Mouse (Mus musculus): ENCODE measurements around the gene Klc2. TPM values are rescaled to one million over a fixed set of nuclear protein-coding genes. Genes with fewer than 3 reads are reported as not detected.

Klc2 gene
- polyA plus RNA-seq, 1 experiment from 2014 or later: 19.8 TPM

- H3K4me1 ChIP-seq (ENCODE audit: control insufficient read depth, insufficient read depth, low read length): peaks cover 6% of the 10 kb centered on the region
- WGBS: 63% methylated on average over 18 of the region's 18 CpGs
- H3K27me3 ChIP-seq (ENCODE audit: control insufficient read depth, insufficient read depth, low read length): peaks cover 51% of the 10 kb centered on the region
- no peak overlapping the region for H3K4me2 ChIP-seq (ENCODE audit: low read depth, low read length)
- no peak overlapping the region for H3K27ac ChIP-seq (replicated peaks; ENCODE audit: low read depth, low read length)
- DNase-seq (ENCODE audit: low spot score) (no peak), ATAC-seq (replicated peaks; ENCODE audit: insufficient number of reproducible peaks, low FRiP score, low TSS enrichment, low read depth) (no peak)
- H3K36me3 ChIP-seq (replicated peaks; ENCODE audit: control insufficient read depth, insufficient read depth, low read depth, low read length): no peaks in the 10 kb centered on the region
- H3K9me3 ChIP-seq (replicated peaks; ENCODE audit: control insufficient read depth, low read length): no peaks in the 10 kb centered on the region
- H3K9ac ChIP-seq (replicated peaks; ENCODE audit: low read length): no peak overlapping the region
- H3K4me3 ChIP-seq (ENCODE audit: low read depth, low read length): no peak overlapping the region
These were observed 36.4 kb downstream of the Klc2 start for GRCm38 (mm10) chr19:5082005-5082404.

GRCm38 (mm10) chr19:5079279-5079678, 39.1 kb downstream of the Klc2 start:
- Histone ChIP-seq H3K27me3 (ENCODE audit: control insufficient read depth, insufficient read depth, low read length) (peaks cover 33% of the 10 kb centered on the region), H3K36me3 (replicated peaks; ENCODE audit: control insufficient read depth, insufficient read depth, low read depth, low read length) (no peaks in the 10 kb centered on the region), H3K27ac (replicated peaks; ENCODE audit: low read depth, low read length) (no peak overlapping the region), H3K9me3 (replicated peaks; ENCODE audit: control insufficient read depth, low read length) (no peaks in the 10 kb centered on the region), H3K9ac (replicated peaks; ENCODE audit: low read length) (no peak overlapping the region), H3K4me1 (ENCODE audit: control insufficient read depth, insufficient read depth, low read length) (no peaks in the 10 kb centered on the region), H3K4me3 (ENCODE audit: low read depth, low read length) (no peak overlapping the region), H3K4me2 (ENCODE audit: low read depth, low read length) (no peak overlapping the region)
- 93% methylated on average over 1 of the region's 1 CpGs for WGBS
- no peak for ATAC-seq (replicated peaks; ENCODE audit: insufficient number of reproducible peaks, low FRiP score, low TSS enrichment, low read depth)
- no peak for DNase-seq (ENCODE audit: low spot score)

GRCm38 (mm10) chr19:5073518-5073917, 44.8 kb downstream of the Klc2 start:
- no peak overlapping the region for H3K27ac ChIP-seq (replicated peaks; ENCODE audit: low read depth, low read length)
- no peak overlapping the region for H3K4me3 ChIP-seq (ENCODE audit: low read depth, low read length)
- DNase-seq (ENCODE audit: low spot score) (no peak), ATAC-seq (replicated peaks; ENCODE audit: insufficient number of reproducible peaks, low FRiP score, low TSS enrichment, low read depth) (no peak)
- 44% methylated on average over 5 of the region's 5 CpGs for WGBS
- H3K36me3 ChIP-seq (replicated peaks; ENCODE audit: control insufficient read depth, insufficient read depth, low read depth, low read length): no peaks in the 10 kb centered on the region
- H3K4me1 ChIP-seq (ENCODE audit: control insufficient read depth, insufficient read depth, low read length): peaks cover 16% of the 10 kb centered on the region
- H3K4me2 ChIP-seq (ENCODE audit: low read depth, low read length): no peak overlapping the region
- H3K27me3 ChIP-seq (ENCODE audit: control insufficient read depth, insufficient read depth, low read length): peaks cover 3% of the 10 kb centered on the region
- no peak overlapping the region for H3K9ac ChIP-seq (replicated peaks; ENCODE audit: low read length)
- H3K9me3 ChIP-seq (replicated peaks; ENCODE audit: control insufficient read depth, low read length): no peaks in the 10 kb centered on the region

- Histone ChIP-seq H3K27me3 (ENCODE audit: control insufficient read depth, insufficient read depth, low read length) (peaks cover 3% of the 10 kb centered on the region), H3K9ac (replicated peaks; ENCODE audit: low read length) (no peak overlapping the region; the same call in 1 of the 2 replicates), H3K4me2 (ENCODE audit: low read depth, low read length) (peak overlapping the region; percentile 97), H3K27ac (replicated peaks; ENCODE audit: low read depth, low read length) (peak overlapping the region; percentile 81), H3K4me3 (ENCODE audit: low read depth, low read length) (peak overlapping the region; percentile 35), H3K4me1 (ENCODE audit: control insufficient read depth, insufficient read depth, low read length) (peaks cover 20% of the 10 kb centered on the region), H3K9me3 (replicated peaks; ENCODE audit: control insufficient read depth, low read length) (no peaks in the 10 kb centered on the region), H3K36me3 (replicated peaks; ENCODE audit: control insufficient read depth, insufficient read depth, low read depth, low read length) (no peaks in the 10 kb centered on the region)
- under 1% methylated on average over 15 of the region's 15 CpGs for WGBS
- peak; percentile 93 for DNase-seq (ENCODE audit: low spot score)
- ATAC-seq (replicated peaks; ENCODE audit: insufficient number of reproducible peaks, low FRiP score, low TSS enrichment, low read depth): no peak
These were observed 45.3 kb downstream of the Klc2 start for GRCm38 (mm10) chr19:5073028-5073427.

- peaks cover 20% of the 10 kb centered on the region for H3K4me1 ChIP-seq (ENCODE audit: control insufficient read depth, insufficient read depth, low read length)
- WGBS: 2% methylated on average over 20 of the region's 20 CpGs
- DNase-seq (ENCODE audit: low spot score) (peak; percentile 84), ATAC-seq (replicated peaks; ENCODE audit: insufficient number of reproducible peaks, low FRiP score, low TSS enrichment, low read depth) (peak; percentile 7; the same call in 1 of the 2 replicates)
- peaks cover 3% of the 10 kb centered on the region for H3K27me3 ChIP-seq (ENCODE audit: control insufficient read depth, insufficient read depth, low read length)
- peak overlapping the region; percentile 97 for H3K4me2 ChIP-seq (ENCODE audit: low read depth, low read length)
- peak overlapping the region; percentile 34; the same call in 1 of the 2 replicates for H3K9ac ChIP-seq (replicated peaks; ENCODE audit: low read length)
- no peaks in the 10 kb centered on the region for H3K36me3 ChIP-seq (replicated peaks; ENCODE audit: control insufficient read depth, insufficient read depth, low read depth, low read length)
- peak overlapping the region; percentile 35 for H3K4me3 ChIP-seq (ENCODE audit: low read depth, low read length)
- peak overlapping the region; percentile 81 for H3K27ac ChIP-seq (replicated peaks; ENCODE audit: low read depth, low read length)
- H3K9me3 ChIP-seq (replicated peaks; ENCODE audit: control insufficient read depth, low read length): no peaks in the 10 kb centered on the region
These were observed 45.9 kb downstream of the Klc2 start for GRCm38 (mm10) chr19:5072389-5073019.

- DNase-seq (ENCODE audit: low spot score): peak; percentile 99
- Histone ChIP-seq H3K4me2 (ENCODE audit: low read depth, low read length) (peak overlapping the region; percentile 97), H3K27me3 (ENCODE audit: control insufficient read depth, insufficient read depth, low read length) (peaks cover 3% of the 10 kb centered on the region), H3K36me3 (replicated peaks; ENCODE audit: control insufficient read depth, insufficient read depth, low read depth, low read length) (no peaks in the 10 kb centered on the region), H3K9ac (replicated peaks; ENCODE audit: low read length) (peak overlapping the region; percentile 62), H3K4me3 (ENCODE audit: low read depth, low read length) (peak overlapping the region; percentile 35), H3K9me3 (replicated peaks; ENCODE audit: control insufficient read depth, low read length) (no peaks in the 10 kb centered on the region), H3K27ac (replicated peaks; ENCODE audit: low read depth, low read length) (peak overlapping the region; percentile 97), H3K4me1 (ENCODE audit: control insufficient read depth, insufficient read depth, low read length) (peaks cover 20% of the 10 kb centered on the region)
- peak; percentile 80 for ATAC-seq (replicated peaks; ENCODE audit: insufficient number of reproducible peaks, low FRiP score, low TSS enrichment, low read depth)
- under 1% methylated on average over 39 of the region's 40 CpGs for WGBS
These were observed 46.6 kb downstream of the Klc2 start for GRCm38 (mm10) chr19:5071545-5072369.

- no peaks in the 10 kb centered on the region for H3K9me3 ChIP-seq (replicated peaks; ENCODE audit: control insufficient read depth, low read length)
- H3K36me3 ChIP-seq (replicated peaks; ENCODE audit: control insufficient read depth, insufficient read depth, low read depth, low read length): no peaks in the 10 kb centered on the region
- H3K4me1 ChIP-seq (ENCODE audit: control insufficient read depth, insufficient read depth, low read length): peaks cover 20% of the 10 kb centered on the region
- WGBS: 4% methylated on average over 11 of the region's 11 CpGs
- DNase-seq (ENCODE audit: low spot score) (no peak), ATAC-seq (replicated peaks; ENCODE audit: insufficient number of reproducible peaks, low FRiP score, low TSS enrichment, low read depth) (no peak; the same call in 1 of the 2 replicates)
- peak overlapping the region; percentile 35 for H3K4me3 ChIP-seq (ENCODE audit: low read depth, low read length)
- peak overlapping the region; percentile 97 for H3K4me2 ChIP-seq (ENCODE audit: low read depth, low read length)
- H3K27ac ChIP-seq (replicated peaks; ENCODE audit: low read depth, low read length): peak overlapping the region; percentile 97
- peak overlapping the region; percentile 62 for H3K9ac ChIP-seq (replicated peaks; ENCODE audit: low read length)
- H3K27me3 ChIP-seq (ENCODE audit: control insufficient read depth, insufficient read depth, low read length): peaks cover 3% of the 10 kb centered on the region
These were observed 47.3 kb downstream of the Klc2 start for GRCm38 (mm10) chr19:5071077-5071476.

GRCm38 (mm10) chr19:5069978-5070377, 48.4 kb downstream of the Klc2 start:
- ATAC-seq (replicated peaks; ENCODE audit: insufficient number of reproducible peaks, low FRiP score, low TSS enrichment, low read depth) (no peak), DNase-seq (ENCODE audit: low spot score) (no peak)
- no peak overlapping the region; the same call in 1 of the 2 replicates for H3K9ac ChIP-seq (replicated peaks; ENCODE audit: low read length)
- no peak overlapping the region for H3K4me3 ChIP-seq (ENCODE audit: low read depth, low read length)
- peak overlapping the region; percentile 97 for H3K4me2 ChIP-seq (ENCODE audit: low read depth, low read length)
- peak overlapping the region; percentile 97 for H3K27ac ChIP-seq (replicated peaks; ENCODE audit: low read depth, low read length)
- WGBS: 80% methylated on average over 7 of the region's 7 CpGs
- H3K9me3 ChIP-seq (replicated peaks; ENCODE audit: control insufficient read depth, low read length): no peaks in the 10 kb centered on the region
- H3K36me3 ChIP-seq (replicated peaks; ENCODE audit: control insufficient read depth, insufficient read depth, low read depth, low read length): no peaks in the 10 kb centered on the region
- H3K4me1 ChIP-seq (ENCODE audit: control insufficient read depth, insufficient read depth, low read length): peaks cover 20% of the 10 kb centered on the region
- peaks cover 3% of the 10 kb centered on the region for H3K27me3 ChIP-seq (ENCODE audit: control insufficient read depth, insufficient read depth, low read length)

All from embryonic facial prominence, embryonic 11.5 days (tissue).